Mouse (Mus musculus) forebrain, embryonic 15.5 days (tissue): ENCODE data around the gene Cdyl. TPM values are rescaled to one million over a fixed set of nuclear protein-coding genes. Genes with fewer than 3 reads are reported as not detected.

Experiments
- ATAC-seq: fragments of 200-750 bp; cut with Nextera tagmentation; replicated peaks from 2 replicates; pipeline ENCODE4 v1.8.0; 2017; ENCODE audit warnings: mild to moderate bottlenecking, moderate TSS enrichment, moderate library complexity
- H3K27ac ChIP-seq: fragments of 300-500 bp; sonication (generic); replicated peaks from 2 replicates; pipeline ENCODE4 v1.5.1; 2015; ENCODE audit warnings: mild to moderate bottlenecking, inconsistent platforms
- H3K27me3 ChIP-seq: fragments of 300-500 bp; sonication (generic); 2 replicates; pipeline ENCODE4 v1.6.1; 2015; ENCODE audit warnings: inconsistent platforms
- H3K36me3 ChIP-seq: fragments of 300-500 bp; sonication (generic); 2 replicates; pipeline ENCODE4 v1.6.1; 2015; ENCODE audit warnings: mild to moderate bottlenecking, inconsistent platforms
- H3K4me1 ChIP-seq: fragments of 300-500 bp; sonication (generic); 2 replicates; pipeline ENCODE4 v1.6.1; 2015; ENCODE audit warnings: inconsistent platforms
- H3K4me2 ChIP-seq: fragments of 300-500 bp; sonication (generic); replicated peaks from 2 replicates; pipeline ENCODE4 v1.6.1; 2015; ENCODE audit warnings: mild to moderate bottlenecking, inconsistent platforms
- H3K4me3 ChIP-seq: fragments of 300-500 bp; sonication (generic); 2 replicates; pipeline ENCODE4 v1.5.1; 2015; ENCODE audit warnings: mild to moderate bottlenecking, inconsistent platforms
- H3K9ac ChIP-seq: fragments of 300-500 bp; sonication (generic); replicated peaks from 2 replicates; pipeline ENCODE4 v1.6.1; 2015; ENCODE audit warnings: mild to moderate bottlenecking, inconsistent platforms
- H3K9me3 ChIP-seq: fragments of 300-500 bp; sonication (generic); 2 replicates; pipeline ENCODE4 v1.6.1; 2016; ENCODE audit warnings: inconsistent platforms
- WGBS: fragments of 180-500 bp; shearing (Covaris S2); methylation state at CpG from one replicate; pipeline ENCODE4 v1.1.7; 2015; ENCODE audit warnings: mixed read lengths; 5-methylcytosine and 5-hydroxymethylcytosine counted together
- polyA plus RNA-seq: library from polyadenylated mRNA; unstranded; fragments of >200 nt; fragmentation: Nextera tagmentation; extraction: Ambion mirVana; gene quantifications from 2 replicates; pipeline ENCODE4 v1.2.1, GENCODE M21; 2015

Cdyl gene
- polyA plus RNA-seq, 1 experiment from 2014 or later = 5.2 TPM

GRCm38 (mm10) chr13:35870659-35871058 is 211.0 kb downstream of the Cdyl start:
- no peaks in the 10 kb centered on the region for H3K27me3 ChIP-seq
- no peaks in the 10 kb centered on the region for H3K4me1 ChIP-seq
- no peak overlapping the region for H3K4me3 ChIP-seq
- no peak overlapping the region for H3K9ac ChIP-seq
- no peak overlapping the region for H3K27ac ChIP-seq
- no peak overlapping the region for H3K4me2 ChIP-seq
- WGBS = 89% methylated on average over 8 of the region's 8 CpGs
- ATAC-seq = no peak
- H3K36me3 ChIP-seq = no peaks in the 10 kb centered on the region
- H3K9me3 ChIP-seq = no peaks in the 10 kb centered on the region

- WGBS = 82% methylated on average over 3 of the region's 3 CpGs
Measured at GRCm38 (mm10) chr13:35871107-35871506, 211.5 kb downstream of the Cdyl start.

GRCm38 (mm10) chr13:35875396-35875795 is 215.8 kb downstream of the Cdyl start:
- 90% methylated on average over 5 of the region's 5 CpGs for WGBS
- Histone ChIP-seq H3K27me3 (no peaks in the 10 kb centered on the region), H3K9me3 (no peaks in the 10 kb centered on the region), H3K4me2 (no peak overlapping the region), H3K4me1 (peaks cover under 1% of the 10 kb centered on the region; the same call in 1 of the 2 replicates), H3K36me3 (no peaks in the 10 kb centered on the region), H3K9ac (no peak overlapping the region), H3K4me3 (no peak overlapping the region), H3K27ac (no peak overlapping the region)
- no peak for ATAC-seq

More at GRCm38 (mm10) chr13:35871107-35871506, 211.5 kb downstream of the Cdyl start:
- Histone ChIP-seq H3K27me3 (no peaks in the 10 kb centered on the region), H3K27ac (no peak overlapping the region), H3K9ac (no peak overlapping the region), H3K4me2 (no peak overlapping the region), H3K36me3 (no peaks in the 10 kb centered on the region), H3K9me3 (no peaks in the 10 kb centered on the region), H3K4me1 (no peaks in the 10 kb centered on the region), H3K4me3 (no peak overlapping the region)
- no peak for ATAC-seq

GRCm38 (mm10) chr13:35878282-35878681 is 218.6 kb downstream of the Cdyl start:
- ATAC-seq = no peak
- H3K4me2 ChIP-seq = no peak overlapping the region
- H3K36me3 ChIP-seq = no peaks in the 10 kb centered on the region
- no peak overlapping the region for H3K4me3 ChIP-seq
- H3K9ac ChIP-seq = no peak overlapping the region
- H3K27me3 ChIP-seq = no peaks in the 10 kb centered on the region
- 61% methylated on average over 1 of the region's 1 CpGs for WGBS
- H3K4me1 ChIP-seq = peaks cover 7% of the 10 kb centered on the region
- H3K9me3 ChIP-seq = no peaks in the 10 kb centered on the region
- H3K27ac ChIP-seq = no peak overlapping the region

GRCm38 (mm10) chr13:35879068-35879467 is 219.4 kb downstream of the Cdyl start:
- no peak overlapping the region for H3K9ac ChIP-seq
- WGBS = 43% methylated on average over 5 of the region's 5 CpGs
- no peak for ATAC-seq
- H3K4me2 ChIP-seq = no peak overlapping the region
- peaks cover 7% of the 10 kb centered on the region for H3K4me1 ChIP-seq
- no peaks in the 10 kb centered on the region for H3K9me3 ChIP-seq
- no peak overlapping the region for H3K27ac ChIP-seq
- no peak overlapping the region for H3K4me3 ChIP-seq
- H3K27me3 ChIP-seq = no peaks in the 10 kb centered on the region
- H3K36me3 ChIP-seq = no peaks in the 10 kb centered on the region

- Histone ChIP-seq H3K4me2 (no peak overlapping the region), H3K4me3 (no peak overlapping the region), H3K36me3 (no peaks in the 10 kb centered on the region), H3K9me3 (no peaks in the 10 kb centered on the region), H3K27me3 (no peaks in the 10 kb centered on the region), H3K9ac (no peak overlapping the region), H3K4me1 (peaks cover 7% of the 10 kb centered on the region), H3K27ac (no peak overlapping the region)
- WGBS = 90% methylated on average over 5 of the region's 5 CpGs
- ATAC-seq = no peak
Measured at GRCm38 (mm10) chr13:35879519-35879918, 219.9 kb downstream of the Cdyl start.

GRCm38 (mm10) chr13:35880555-35881046 is 221.0 kb downstream of the Cdyl start:
- H3K27ac ChIP-seq = peak overlapping the region; percentile 34; the same call in 1 of the 2 replicates
- WGBS = 51% methylated on average over 6 of the region's 6 CpGs

GRCm38 (mm10) chr13:35886121-35886725 is 226.6 kb downstream of the Cdyl start:
- H3K27me3 ChIP-seq = no peaks in the 10 kb centered on the region
- no peak overlapping the region for H3K27ac ChIP-seq
- no peak overlapping the region for H3K9ac ChIP-seq
- H3K9me3 ChIP-seq = no peaks in the 10 kb centered on the region
- H3K36me3 ChIP-seq = no peaks in the 10 kb centered on the region
- H3K4me3 ChIP-seq = no peak overlapping the region
- H3K4me2 ChIP-seq = no peak overlapping the region
- WGBS = 33% methylated on average over 15 of the region's 15 CpGs
- peaks cover 4% of the 10 kb centered on the region for H3K4me1 ChIP-seq
- no peak for ATAC-seq

More at GRCm38 (mm10) chr13:35880555-35881046, 221.0 kb downstream of the Cdyl start:
- Histone ChIP-seq H3K36me3 (no peaks in the 10 kb centered on the region), H3K4me3 (no peak overlapping the region), H3K4me2 (no peak overlapping the region), H3K4me1 (peaks cover 11% of the 10 kb centered on the region), H3K9ac (no peak overlapping the region), H3K27me3 (no peaks in the 10 kb centered on the region), H3K9me3 (no peaks in the 10 kb centered on the region)
- ATAC-seq = peak; percentile 28; the same call in 1 of the 2 replicates

GRCm38 (mm10) chr13:35892866-35893265 is 233.2 kb downstream of the Cdyl start:
- Histone ChIP-seq H3K9me3 (no peaks in the 10 kb centered on the region), H3K27me3 (no peaks in the 10 kb centered on the region), H3K4me1 (no peaks in the 10 kb centered on the region), H3K36me3 (0 out of 2 replicates have a peak, but pooled peaks cover 2% of the 10 kb centered on the region), H3K27ac (no peak overlapping the region), H3K4me2 (no peak overlapping the region), H3K4me3 (no peak overlapping the region), H3K9ac (no peak overlapping the region)
- 90% methylated on average over 3 of the region's 3 CpGs for WGBS
- no peak for ATAC-seq

- peak overlapping the region; percentile 62 for H3K4me3 ChIP-seq
- H3K9ac ChIP-seq = peak overlapping the region; percentile 45
- WGBS = 1% methylated on average over 13 of the region's 13 CpGs
- peak overlapping the region; percentile 58 for H3K4me2 ChIP-seq
- no peak for ATAC-seq
- no peak overlapping the region for H3K27ac ChIP-seq
- H3K4me1 ChIP-seq = peaks cover 3% of the 10 kb centered on the region; the same call in 1 of the 2 replicates
- no peaks in the 10 kb centered on the region for H3K27me3 ChIP-seq
- no peaks in the 10 kb centered on the region for H3K36me3 ChIP-seq
- no peaks in the 10 kb centered on the region for H3K9me3 ChIP-seq
Measured at GRCm38 (mm10) chr13:35905378-35905777, 245.7 kb downstream of the Cdyl start.

- ATAC-seq = peak; percentile 100
- H3K4me2 ChIP-seq = peak within 1 kb of the TSS; percentile 58
- peak within 1 kb of the TSS; percentile 62 for H3K4me3 ChIP-seq
- H3K9me3 ChIP-seq = no peaks in the 10 kb centered on the region
- WGBS = under 1% methylated on average over 33 of the region's 35 CpGs
- no peak within 1 kb of the TSS for H3K27ac ChIP-seq
- H3K36me3 ChIP-seq = no peaks in the 10 kb centered on the region
- H3K27me3 ChIP-seq = no peaks in the 10 kb centered on the region
- peak within 1 kb of the TSS; percentile 45 for H3K9ac ChIP-seq
- H3K4me1 ChIP-seq = peaks cover 3% of the 10 kb centered on the region; the same call in 1 of the 2 replicates
Measured at GRCm38 (mm10) chr13:35905879-35906481, 246.3 kb downstream of the Cdyl start, which contains the start of gene Rpp40. Gene Rpp40 (minus strand): TSS chr13:35906359.

GRCm38 (mm10) chr13:35911476-35911875 is 251.8 kb downstream of the Cdyl start:
- Histone ChIP-seq H3K9ac (no peak overlapping the region), H3K4me1 (no peaks in the 10 kb centered on the region), H3K4me3 (no peak overlapping the region), H3K9me3 (no peaks in the 10 kb centered on the region), H3K4me2 (no peak overlapping the region), H3K27ac (no peak overlapping the region), H3K27me3 (no peaks in the 10 kb centered on the region), H3K36me3 (no peaks in the 10 kb centered on the region)
- no peak for ATAC-seq
- 90% methylated on average over 1 of the region's 1 CpGs for WGBS
